Mouse (Mus musculus) brain, embryonic 14.5 days (tissue): Measurements from ENCODE around the gene Dock1.

Source experiments
- CTCF ChIP-seq: fragments of 200-500 bp; IDR thresholded peaks from 2 replicates; pipeline ENCODE4 v1.5.1; 2012; ENCODE audit warnings: inconsistent platforms, mild to moderate bottlenecking, moderate library complexity, borderline replicate concordance; ENCODE audit not compliant: insufficient read depth, insufficient read length; ENCODE audit errors: extremely low read depth
- POLR2A ChIP-seq: fragments of 200-500 bp; IDR thresholded peaks from 2 replicates; pipeline ENCODE4 v1.6.1; 2012; ENCODE audit warnings: mild to moderate bottlenecking, inconsistent platforms, borderline replicate concordance; ENCODE audit not compliant: poor library complexity, insufficient read depth, insufficient read length, severe bottlenecking; ENCODE audit errors: extremely low read depth

DNA sequence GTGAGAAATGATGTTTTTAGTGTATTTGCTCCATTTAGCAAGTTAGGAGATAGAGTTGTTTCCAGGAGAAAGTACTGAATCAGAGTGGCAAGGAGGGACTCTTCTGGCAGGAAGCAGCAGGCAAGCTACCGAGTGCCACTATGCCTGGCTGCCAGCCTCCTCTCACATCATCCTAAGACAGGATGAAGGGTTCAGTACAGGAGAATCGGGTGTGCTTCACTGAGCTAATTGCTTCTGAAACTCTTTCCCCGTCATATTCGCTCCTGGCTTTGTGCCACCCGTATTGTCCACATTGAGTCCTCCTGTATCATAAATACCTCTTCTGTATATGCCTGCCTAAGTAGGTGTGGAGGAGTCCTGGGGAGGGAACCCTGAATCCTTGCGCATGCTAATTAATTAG, 406.9 kb downstream of the Dock1 start:
- TF ChIP-seq CTCF (no peak), POLR2A (no peak)
